Mouse (Mus musculus) C2C12 (cell line): ENCODE data around the gene Zfp423.

ENCODE experiments used
- CEBPB ChIP-seq: IDR thresholded peaks from one replicate; pipeline ENCODE4 v1.6.1; 2011; ENCODE audit warnings: low read depth, mild to moderate bottlenecking, control low read depth, moderate library complexity
- CTCF ChIP-seq: IDR thresholded peaks from one replicate; pipeline ENCODE4 v1.5.1; 2011; ENCODE audit not compliant: control insufficient read depth, insufficient read depth, insufficient read length
- FOSL1 ChIP-seq: IDR thresholded peaks from one replicate; pipeline ENCODE4 v1.8.0; 2011; ENCODE audit warnings: mild to moderate bottlenecking, low read length; ENCODE audit not compliant: poor library complexity, insufficient read depth, severe bottlenecking
- MAX ChIP-seq: IDR thresholded peaks from one replicate; pipeline ENCODE4 v1.6.1; 2011; ENCODE audit warnings: mild to moderate bottlenecking, control low read depth
- USF1 ChIP-seq: IDR thresholded peaks from one replicate; pipeline ENCODE4 v1.6.1; 2011; ENCODE audit warnings: low read depth, mild to moderate bottlenecking, control low read depth, moderate library complexity

- no peak for TF ChIP-seq CTCF
- TF ChIP-seq USF1: no peak
- TF ChIP-seq MAX: no peak
- no peak for TF ChIP-seq CEBPB
- TF ChIP-seq FOSL1: no peak
Observed at GRCm38 (mm10) chr8:87833339-87833738, 126.1 kb downstream of the Zfp423 start.
